Mouse (Mus musculus) embryonic fibroblast, embryonic 13.5 days (primary cell): Measurements from ENCODE around the gene Slc26a10. TPM values are rescaled to one million over a fixed set of nuclear protein-coding genes. Genes with fewer than 3 reads are reported as not detected.

Experiments used
- H3K27ac ChIP-seq: 2 replicates; pipeline ENCODE4 v1.5.1; 2012; ENCODE audit warnings: low read length, control low read depth, inconsistent platforms; ENCODE audit not compliant: insufficient read depth
- H3K4me1 ChIP-seq: 2 replicates; pipeline ENCODE4 v1.6.1; 2011; ENCODE audit warnings: low read length; ENCODE audit not compliant: control insufficient read depth, insufficient read depth
- H3K4me3 ChIP-seq: 2 replicates; pipeline ENCODE4 v1.5.1; 2011; ENCODE audit warnings: mild to moderate bottlenecking, control low read depth, low read length; ENCODE audit not compliant: insufficient read depth
- CTCF ChIP-seq: IDR thresholded peaks from 2 replicates; pipeline ENCODE4 v1.5.1; 2011; ENCODE audit warnings: mild to moderate bottlenecking, control low read depth, low read length, moderate library complexity, borderline replicate concordance; ENCODE audit not compliant: insufficient read depth
- POLR2A ChIP-seq: IDR thresholded peaks from 2 replicates; pipeline ENCODE4 v1.6.1; 2011; ENCODE audit warnings: low read depth, mild to moderate bottlenecking, control low read depth, low read length, moderate library complexity
- polyA plus RNA-seq: library from polyadenylated mRNA; stranded (reverse); fragments of >200 nt; gene quantifications from 2 replicates; pipeline ENCODE4 v1.2.4, GENCODE M21; 2011; ENCODE audit warnings: low read depth; ENCODE audit not compliant: missing spikeins, insufficient read length

Slc26a10 gene
- polyA plus RNA-seq, 1 experiment, result 2.2 TPM

- peaks cover 6% of the 10 kb centered on the region; the same call in 1 of the 2 replicates for H3K4me1 ChIP-seq
- H3K27ac ChIP-seq, result no peak overlapping the region
- no peak for TF ChIP-seq CTCF
- TF ChIP-seq POLR2A, result no peak
- no peak overlapping the region for H3K4me3 ChIP-seq
These were observed 58.4 kb downstream of the Slc26a10 start for GRCm38 (mm10) chr10:127122018-127122417.

Other genes with a start within 250 kb of the Slc26a10 start
- gene Ctdsp2, start 201.9 kb downstream of the Slc26a10 start, polyA plus RNA-seq, result 152 and 208 TPM in 2 replicates
- 0.57 and 1.5 TPM in 2 replicates for gene Avil, start 179.9 kb downstream of the Slc26a10 start, polyA plus RNA-seq
- gene Tsfm, start 149.8 kb downstream of the Slc26a10 start, polyA plus RNA-seq, result 25.4 and 28.6 TPM in 2 replicates
- gene Mettl1, start 139.2 kb downstream of the Slc26a10 start, polyA plus RNA-seq, result 21.8 and 24.3 TPM in 2 replicates
- gene Eef1akmt3, start 139.1 kb downstream of the Slc26a10 start, polyA plus RNA-seq, result 2.2 and 3.7 TPM in 2 replicates
- not detected in 2 replicates for gene Cyp27b1, start 132.4 kb downstream of the Slc26a10 start, polyA plus RNA-seq
- gene March9, start 120.5 kb downstream of the Slc26a10 start, polyA plus RNA-seq, result 2.8 and 3.0 TPM in 2 replicates
- 596 and 724 TPM in 2 replicates for gene Cdk4, start 117.1 kb downstream of the Slc26a10 start, polyA plus RNA-seq
- gene Tspan31, start 110.4 kb downstream of the Slc26a10 start, polyA plus RNA-seq, result 118 and 143 TPM in 2 replicates
- 0.08 and 0.21 TPM in 2 replicates for gene Agap2, start 105.4 kb downstream of the Slc26a10 start, polyA plus RNA-seq
- gene Os9, start 59.5 kb downstream of the Slc26a10 start, polyA plus RNA-seq, result 84.1 and 87.6 TPM in 2 replicates
- 28.3 and 39.3 TPM in 2 replicates for gene B4galnt1, start 15.4 kb downstream of the Slc26a10 start, polyA plus RNA-seq
- 187 TPM in 2 replicates for gene Arhgef25, start 9.4 kb upstream of the Slc26a10 start, polyA plus RNA-seq
- 62.3 and 82.0 TPM in 2 replicates for gene Dtx3, start 15.1 kb upstream of the Slc26a10 start, polyA plus RNA-seq
- gene Pip4k2c, start 30.9 kb upstream of the Slc26a10 start, polyA plus RNA-seq, result 24.3 and 25.2 TPM in 2 replicates
- gene Kif5a, start 82.7 kb upstream of the Slc26a10 start, polyA plus RNA-seq, result 0.80 and 1.6 TPM in 2 replicates
- 149 and 162 TPM in 2 replicates for gene Dctn2, start 85.7 kb upstream of the Slc26a10 start, polyA plus RNA-seq
- gene Mbd6, start 108.4 kb upstream of the Slc26a10 start, polyA plus RNA-seq, result 26.4 and 27.2 TPM in 2 replicates
- gene Mars, start 131.1 kb upstream of the Slc26a10 start, polyA plus RNA-seq, result 105 and 110 TPM in 2 replicates
- 0.18 TPM in 1 of 2 replicates, not detected in the other for gene Arhgap9, start 141.3 kb upstream of the Slc26a10 start, polyA plus RNA-seq
- 0.43 and 0.84 TPM in 2 replicates for gene Gli1, start 161.3 kb upstream of the Slc26a10 start, polyA plus RNA-seq
- not detected in 2 replicates for gene Inhbe, start 173.8 kb upstream of the Slc26a10 start, polyA plus RNA-seq
- gene Inhbc, start 189.8 kb upstream of the Slc26a10 start, polyA plus RNA-seq, result not detected in 2 replicates
- 99.2 and 118 TPM in 2 replicates for gene R3hdm2, start 199.7 kb upstream of the Slc26a10 start, polyA plus RNA-seq